Mouse (Mus musculus) heart, postnatal 0 days (tissue): ENCODE data around the gene Gipc2.

Source experiments
- CTCF ChIP-seq: IDR thresholded peaks from 2 replicates; pipeline ENCODE4 v1.5.1; 2016; ENCODE audit warnings: antibody characterized with exemption, control low read depth, low read depth
- EP300 ChIP-seq: IDR thresholded peaks from 2 replicates; pipeline ENCODE4 v1.6.1; 2016; ENCODE audit warnings: antibody characterized with exemption, low read depth

DNA sequence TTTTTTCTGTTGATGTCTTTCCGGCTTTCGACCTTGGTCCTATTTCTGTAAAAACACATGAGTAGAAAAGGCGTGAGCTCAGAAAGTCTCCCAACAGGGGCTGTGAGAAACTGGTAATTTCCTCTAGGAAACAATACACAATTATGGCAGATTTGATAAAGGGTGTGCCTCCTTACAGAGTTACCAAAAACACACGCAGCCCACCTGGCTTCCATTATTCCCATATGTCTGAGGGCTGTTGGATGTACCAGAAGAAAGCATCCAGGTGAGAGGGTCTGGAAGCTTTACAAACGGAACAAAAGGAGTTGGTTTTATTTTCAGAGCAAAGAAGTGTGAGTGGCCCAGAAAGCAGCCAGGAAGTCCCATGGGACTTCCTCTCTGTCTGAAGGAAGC lies 58.0 kb downstream of the Gipc2 start:
- TF ChIP-seq CTCF (no peak), EP300 (no peak)
